Mouse (Mus musculus): ENCODE results near the gene Cyp2a4. TPM values are rescaled to one million over a fixed set of nuclear protein-coding genes. Genes with fewer than 3 reads are reported as not detected.
"Not testable (repeated sequence)": the region's sequence is repeated elsewhere in the genome, so short reads cannot be mapped to it uniquely, and the experiment has no call there.

Cyp2a4 gene
- polyA plus RNA-seq (2015; fragmentation: Nextera tagmentation; extraction: Ambion mirVana) = not detected in 2 replicates

- WGBS = 70% methylated on average over 2 of the region's 2 CpGs
- not testable (repeated sequence) for H3K4me2 ChIP-seq (ENCODE audit: low read depth, low read length); H3K4me3 ChIP-seq (replicated peaks; ENCODE audit: low read length); H3K9me3 ChIP-seq (replicated peaks; ENCODE audit: control insufficient read depth, low read length); H3K9ac ChIP-seq (ENCODE audit: low read length); H3K4me1 ChIP-seq (ENCODE audit: control insufficient read depth, insufficient read depth, low read length); H3K27me3 ChIP-seq (ENCODE audit: control insufficient read depth, insufficient read depth, low read length); H3K36me3 ChIP-seq (ENCODE audit: control insufficient read depth, insufficient read depth, low read length); H3K27ac ChIP-seq (ENCODE audit: low read length); ATAC-seq (ENCODE audit: insufficient read depth, low FRiP score)
Measured at GRCm38 (mm10) chr7:26306926-26307325, at the start of gene Cyp2a4. Gene Cyp2a4 (plus strand): TSS chr7:26307169.

- not testable (repeated sequence) for H3K9me3 ChIP-seq (replicated peaks; ENCODE audit: control insufficient read depth, low read length); H3K4me2 ChIP-seq (ENCODE audit: low read depth, low read length); H3K27me3 ChIP-seq (ENCODE audit: control insufficient read depth, insufficient read depth, low read length); H3K4me1 ChIP-seq (ENCODE audit: control insufficient read depth, insufficient read depth, low read length); H3K36me3 ChIP-seq (ENCODE audit: control insufficient read depth, insufficient read depth, low read length); H3K9ac ChIP-seq (ENCODE audit: low read length); H3K27ac ChIP-seq (ENCODE audit: low read length); ATAC-seq (ENCODE audit: insufficient read depth, low FRiP score); H3K4me3 ChIP-seq (replicated peaks; ENCODE audit: low read length)
- WGBS = 69% methylated on average over 1 of the region's 1 CpGs
Measured at GRCm38 (mm10) chr7:26260034-26260433, 46.9 kb upstream of the Cyp2a4 start, which contains the start of gene Vmn1r184. Gene Vmn1r184 (plus strand): TSS chr7:26260334.

GRCm38 (mm10) chr7:26303429-26304166 is 3.4 kb upstream of the Cyp2a4 start:
- ATAC-seq (ENCODE audit: insufficient read depth, low FRiP score); H3K9me3 ChIP-seq (replicated peaks; ENCODE audit: control insufficient read depth, low read length); H3K4me1 ChIP-seq (ENCODE audit: control insufficient read depth, insufficient read depth, low read length): not testable (repeated sequence)

GRCm38 (mm10) chr7:26311786-26312185 is 4.8 kb downstream of the Cyp2a4 start:
- H3K27ac ChIP-seq (ENCODE audit: low read length); H3K4me1 ChIP-seq (ENCODE audit: control insufficient read depth, insufficient read depth, low read length); ATAC-seq (ENCODE audit: insufficient read depth, low FRiP score); H3K27me3 ChIP-seq (ENCODE audit: control insufficient read depth, insufficient read depth, low read length); H3K4me3 ChIP-seq (replicated peaks; ENCODE audit: low read length); H3K9ac ChIP-seq (ENCODE audit: low read length); H3K36me3 ChIP-seq (ENCODE audit: control insufficient read depth, insufficient read depth, low read length); H3K9me3 ChIP-seq (replicated peaks; ENCODE audit: control insufficient read depth, low read length); H3K4me2 ChIP-seq (ENCODE audit: low read depth, low read length): not testable (repeated sequence)
- 86% methylated on average over 4 of the region's 4 CpGs for WGBS

More at GRCm38 (mm10) chr7:26303429-26304166, 3.4 kb upstream of the Cyp2a4 start:
- H3K9ac ChIP-seq (ENCODE audit: low read length); H3K36me3 ChIP-seq (ENCODE audit: control insufficient read depth, insufficient read depth, low read length); H3K4me3 ChIP-seq (replicated peaks; ENCODE audit: low read length); H3K27ac ChIP-seq (ENCODE audit: low read length); H3K4me2 ChIP-seq (ENCODE audit: low read depth, low read length); H3K27me3 ChIP-seq (ENCODE audit: control insufficient read depth, insufficient read depth, low read length): not testable (repeated sequence)
- WGBS = 75% methylated on average over 8 of the region's 8 CpGs

- 74% methylated on average over 2 of the region's 2 CpGs for WGBS
- not testable (repeated sequence) for H3K4me1 ChIP-seq (ENCODE audit: control insufficient read depth, insufficient read depth, low read length); H3K27me3 ChIP-seq (ENCODE audit: control insufficient read depth, insufficient read depth, low read length); H3K27ac ChIP-seq (ENCODE audit: low read length); H3K4me3 ChIP-seq (replicated peaks; ENCODE audit: low read length); H3K9ac ChIP-seq (ENCODE audit: low read length); H3K9me3 ChIP-seq (replicated peaks; ENCODE audit: control insufficient read depth, low read length); H3K4me2 ChIP-seq (ENCODE audit: low read depth, low read length); ATAC-seq (ENCODE audit: insufficient read depth, low FRiP score); H3K36me3 ChIP-seq (ENCODE audit: control insufficient read depth, insufficient read depth, low read length)
Measured at GRCm38 (mm10) chr7:26315194-26315593, 8.2 kb downstream of the Cyp2a4 start.

- not testable (repeated sequence) for H3K4me3 ChIP-seq (replicated peaks; ENCODE audit: low read length); H3K27me3 ChIP-seq (ENCODE audit: control insufficient read depth, insufficient read depth, low read length); H3K4me2 ChIP-seq (ENCODE audit: low read depth, low read length); H3K36me3 ChIP-seq (ENCODE audit: control insufficient read depth, insufficient read depth, low read length); ATAC-seq (ENCODE audit: insufficient read depth, low FRiP score); H3K27ac ChIP-seq (ENCODE audit: low read length); H3K4me1 ChIP-seq (ENCODE audit: control insufficient read depth, insufficient read depth, low read length); H3K9ac ChIP-seq (ENCODE audit: low read length); H3K9me3 ChIP-seq (replicated peaks; ENCODE audit: control insufficient read depth, low read length)
- WGBS = 79% methylated on average over 4 of the region's 4 CpGs
Measured at GRCm38 (mm10) chr7:26315809-26316208, 8.8 kb downstream of the Cyp2a4 start.

GRCm38 (mm10) chr7:26320361-26320760 is 13.4 kb downstream of the Cyp2a4 start:
- not testable (repeated sequence) for H3K27ac ChIP-seq (ENCODE audit: low read length); H3K4me1 ChIP-seq (ENCODE audit: control insufficient read depth, insufficient read depth, low read length); H3K4me3 ChIP-seq (replicated peaks; ENCODE audit: low read length); H3K9ac ChIP-seq (ENCODE audit: low read length); H3K27me3 ChIP-seq (ENCODE audit: control insufficient read depth, insufficient read depth, low read length); ATAC-seq (ENCODE audit: insufficient read depth, low FRiP score); H3K4me2 ChIP-seq (ENCODE audit: low read depth, low read length); H3K9me3 ChIP-seq (replicated peaks; ENCODE audit: control insufficient read depth, low read length); H3K36me3 ChIP-seq (ENCODE audit: control insufficient read depth, insufficient read depth, low read length)
- 68% methylated on average over 3 of the region's 3 CpGs for WGBS

- H3K36me3 ChIP-seq (ENCODE audit: control insufficient read depth, insufficient read depth, low read length); H3K27ac ChIP-seq (ENCODE audit: low read length); H3K4me3 ChIP-seq (replicated peaks; ENCODE audit: low read length); H3K4me2 ChIP-seq (ENCODE audit: low read depth, low read length); H3K27me3 ChIP-seq (ENCODE audit: control insufficient read depth, insufficient read depth, low read length); H3K9me3 ChIP-seq (replicated peaks; ENCODE audit: control insufficient read depth, low read length); H3K4me1 ChIP-seq (ENCODE audit: control insufficient read depth, insufficient read depth, low read length); H3K9ac ChIP-seq (ENCODE audit: low read length); ATAC-seq (ENCODE audit: insufficient read depth, low FRiP score): not testable (repeated sequence)
Measured at GRCm38 (mm10) chr7:26350177-26350576, 43.2 kb downstream of the Cyp2a4 start.

GRCm38 (mm10) chr7:26352258-26352657 is 45.3 kb downstream of the Cyp2a4 start:
- not testable (repeated sequence) for H3K4me3 ChIP-seq (replicated peaks; ENCODE audit: low read length); H3K4me1 ChIP-seq (ENCODE audit: control insufficient read depth, insufficient read depth, low read length); H3K27me3 ChIP-seq (ENCODE audit: control insufficient read depth, insufficient read depth, low read length); H3K9me3 ChIP-seq (replicated peaks; ENCODE audit: control insufficient read depth, low read length); H3K9ac ChIP-seq (ENCODE audit: low read length); H3K36me3 ChIP-seq (ENCODE audit: control insufficient read depth, insufficient read depth, low read length); H3K4me2 ChIP-seq (ENCODE audit: low read depth, low read length); H3K27ac ChIP-seq (ENCODE audit: low read length); ATAC-seq (ENCODE audit: insufficient read depth, low FRiP score)
- 76% methylated on average over 2 of the region's 3 CpGs for WGBS
